Mouse (Mus musculus) kidney, embryonic 16.5 days (tissue): Measurements from ENCODE around the gene Il18bp. TPM values are rescaled to one million over a fixed set of nuclear protein-coding genes. Genes with fewer than 3 reads are reported as not detected.

Experiments
- ATAC-seq: fragments of 200-750 bp; cut with Nextera tagmentation; 2 replicates; pipeline ENCODE4 v1.8.0; 2017; ENCODE audit warnings: moderate TSS enrichment; ENCODE audit not compliant: low FRiP score, low TSS enrichment
- H3K27ac ChIP-seq: fragments of 300-500 bp; sonication (generic); 2 replicates; pipeline ENCODE4 v1.5.1; 2014; ENCODE audit warnings: low read length
- H3K27me3 ChIP-seq: fragments of 300-500 bp; sonication (generic); 2 replicates; pipeline ENCODE4 v1.6.1; 2014; ENCODE audit warnings: low read length, control low read depth, mixed read lengths; ENCODE audit not compliant: insufficient read depth
- H3K36me3 ChIP-seq: fragments of 300-500 bp; sonication (generic); 2 replicates; pipeline ENCODE4 v1.6.1; 2014; ENCODE audit warnings: low read length, control low read depth, mixed read lengths; ENCODE audit not compliant: insufficient read depth
- H3K4me1 ChIP-seq: fragments of 300-500 bp; sonication (generic); 2 replicates; pipeline ENCODE4 v1.6.1; 2014; ENCODE audit warnings: low read length, control low read depth, mixed read lengths; ENCODE audit not compliant: insufficient read depth
- H3K4me2 ChIP-seq: fragments of 300-500 bp; sonication (generic); replicated peaks from 2 replicates; pipeline ENCODE4 v1.6.1; 2014; ENCODE audit warnings: low read depth, low read length
- H3K4me3 ChIP-seq: fragments of 300-500 bp; sonication (generic); 2 replicates; pipeline ENCODE4 v1.5.1; 2014; ENCODE audit warnings: mild to moderate bottlenecking, low read length
- H3K9ac ChIP-seq: fragments of 300-500 bp; sonication (generic); replicated peaks from 2 replicates; pipeline ENCODE4 v1.6.1; 2014; ENCODE audit warnings: low read length
- H3K9me3 ChIP-seq: fragments of 300-500 bp; sonication (generic); 2 replicates; pipeline ENCODE4 v1.6.1; 2016; ENCODE audit warnings: low read length, control low read depth
- WGBS: fragments of 180-500 bp; shearing (Covaris S2); extraction: QIAGEN DNeasy Blood & Tissue Kit; methylation state at CpG from one replicate; pipeline ENCODE4 v1.1.7; 2014; 5-methylcytosine and 5-hydroxymethylcytosine counted together
- polyA plus RNA-seq: library from polyadenylated mRNA; unstranded; fragments of >200 nt; fragmentation: Nextera tagmentation; extraction: Ambion mirVana; gene quantifications from 2 replicates; pipeline ENCODE4 v1.2.1, GENCODE M21; 2015

Gene Il18bp
- polyA plus RNA-seq, 1 experiment from 2014 or later: 3.3 TPM

GRCm38 (mm10) chr7:102013416-102013815 is 5.1 kb downstream of the Il18bp start:
- H3K36me3 ChIP-seq: peaks cover 90% of the 10 kb centered on the region
- no peak overlapping the region for H3K4me2 ChIP-seq
- no peak overlapping the region for H3K9ac ChIP-seq
- no peaks in the 10 kb centered on the region for H3K9me3 ChIP-seq
- no peaks in the 10 kb centered on the region for H3K27me3 ChIP-seq
- H3K4me1 ChIP-seq: no peaks in the 10 kb centered on the region
- H3K4me3 ChIP-seq: no peak overlapping the region
- WGBS: 87% methylated on average over 8 of the region's 8 CpGs
- no peak for ATAC-seq
- no peak overlapping the region for H3K27ac ChIP-seq

- Histone ChIP-seq H3K4me1 (no peaks in the 10 kb centered on the region), H3K36me3 (peaks cover 87% of the 10 kb centered on the region), H3K4me2 (no peak overlapping the region), H3K9me3 (no peaks in the 10 kb centered on the region), H3K27me3 (no peaks in the 10 kb centered on the region), H3K4me3 (no peak overlapping the region), H3K27ac (no peak overlapping the region), H3K9ac (no peak overlapping the region)
- WGBS: 93% methylated on average over 9 of the region's 9 CpGs
- no peak for ATAC-seq
Measured at GRCm38 (mm10) chr7:102011855-102012254, 6.6 kb downstream of the Il18bp start.

- ATAC-seq: no peak
- Histone ChIP-seq H3K27ac (no peak overlapping the region), H3K9ac (no peak overlapping the region), H3K9me3 (no peaks in the 10 kb centered on the region), H3K4me1 (no peaks in the 10 kb centered on the region), H3K27me3 (no peaks in the 10 kb centered on the region), H3K4me2 (no peak overlapping the region), H3K4me3 (no peak overlapping the region), H3K36me3 (peaks cover 77% of the 10 kb centered on the region)
- WGBS: 96% methylated on average over 1 of the region's 1 CpGs
Measured at GRCm38 (mm10) chr7:102006520-102006919, 12.0 kb downstream of the Il18bp start.

GRCm38 (mm10) chr7:102000921-102001630 is 17.4 kb downstream of the Il18bp start:
- H3K27ac ChIP-seq: no peak overlapping the region; the same call in 1 of the 2 replicates
- peaks cover 16% of the 10 kb centered on the region for H3K4me1 ChIP-seq
- no peaks in the 10 kb centered on the region for H3K27me3 ChIP-seq
- H3K9me3 ChIP-seq: no peaks in the 10 kb centered on the region
- WGBS: 91% methylated on average over 26 of the region's 26 CpGs
- H3K9ac ChIP-seq: no peak overlapping the region
- no peak for ATAC-seq
- no peak overlapping the region for H3K4me3 ChIP-seq
- peaks cover 84% of the 10 kb centered on the region for H3K36me3 ChIP-seq
- no peak overlapping the region for H3K4me2 ChIP-seq

GRCm38 (mm10) chr7:102000296-102000695 is 18.2 kb downstream of the Il18bp start:
- no peaks in the 10 kb centered on the region for H3K27me3 ChIP-seq
- H3K4me2 ChIP-seq: no peak overlapping the region
- H3K9ac ChIP-seq: no peak overlapping the region
- peaks cover 84% of the 10 kb centered on the region for H3K36me3 ChIP-seq
- H3K4me3 ChIP-seq: no peak overlapping the region
- H3K9me3 ChIP-seq: no peaks in the 10 kb centered on the region
- H3K27ac ChIP-seq: peak overlapping the region; percentile 78; the same call in 1 of the 2 replicates
- no peak for ATAC-seq
- WGBS: 85% methylated on average over 8 of the region's 8 CpGs
- peaks cover 16% of the 10 kb centered on the region for H3K4me1 ChIP-seq

- H3K36me3 ChIP-seq: peaks cover 83% of the 10 kb centered on the region
- no peaks in the 10 kb centered on the region for H3K9me3 ChIP-seq
- peaks cover 16% of the 10 kb centered on the region for H3K4me1 ChIP-seq
- H3K27ac ChIP-seq: peak overlapping the region; percentile 78
- H3K27me3 ChIP-seq: no peaks in the 10 kb centered on the region
- H3K9ac ChIP-seq: peak overlapping the region; percentile 35; the same call in 1 of the 2 replicates
- 53% methylated on average over 15 of the region's 15 CpGs for WGBS
- peak; percentile 91 for ATAC-seq
- no peak overlapping the region for H3K4me2 ChIP-seq
- H3K4me3 ChIP-seq: no peak overlapping the region
Measured at GRCm38 (mm10) chr7:101999461-102000151, 18.9 kb downstream of the Il18bp start.

GRCm38 (mm10) chr7:101998194-101998927 is 20.1 kb downstream of the Il18bp start:
- 37% methylated on average over 14 of the region's 14 CpGs for WGBS
- peaks cover 87% of the 10 kb centered on the region for H3K36me3 ChIP-seq
- ATAC-seq: peak; percentile 46; the same call in 1 of the 2 replicates

GRCm38 (mm10) chr7:101994241-101994640 is 24.2 kb downstream of the Il18bp start:
- Histone ChIP-seq H3K9me3 (no peaks in the 10 kb centered on the region), H3K4me2 (no peak overlapping the region), H3K9ac (no peak overlapping the region), H3K36me3 (peaks cover 85% of the 10 kb centered on the region), H3K27me3 (no peaks in the 10 kb centered on the region), H3K27ac (no peak overlapping the region), H3K4me3 (no peak overlapping the region), H3K4me1 (peaks cover 2% of the 10 kb centered on the region)
- no peak for ATAC-seq
- 84% methylated on average over 3 of the region's 3 CpGs for WGBS

More at GRCm38 (mm10) chr7:101998194-101998927, 20.1 kb downstream of the Il18bp start:
- H3K9ac ChIP-seq: no peak overlapping the region
- H3K27me3 ChIP-seq: no peaks in the 10 kb centered on the region
- no peak overlapping the region for H3K4me2 ChIP-seq
- peak overlapping the region; percentile 9; the same call in 1 of the 2 replicates for H3K27ac ChIP-seq
- no peaks in the 10 kb centered on the region for H3K9me3 ChIP-seq
- no peak overlapping the region for H3K4me3 ChIP-seq
- H3K4me1 ChIP-seq: peaks cover 16% of the 10 kb centered on the region

GRCm38 (mm10) chr7:101985081-101985480 is 33.4 kb downstream of the Il18bp start:
- H3K27me3 ChIP-seq: no peaks in the 10 kb centered on the region
- H3K4me2 ChIP-seq: no peak overlapping the region
- ATAC-seq: 0 out of 2 replicates have a peak, but pooled peaks have one; percentile 46
- no peak overlapping the region for H3K4me3 ChIP-seq
- no peaks in the 10 kb centered on the region for H3K9me3 ChIP-seq
- H3K4me1 ChIP-seq: 0 out of 2 replicates have a peak, but pooled peaks cover 4% of the 10 kb centered on the region
- WGBS: 65% methylated on average over 3 of the region's 3 CpGs
- H3K36me3 ChIP-seq: peaks cover 44% of the 10 kb centered on the region
- no peak overlapping the region for H3K27ac ChIP-seq
- H3K9ac ChIP-seq: no peak overlapping the region
